Mouse (Mus musculus) c-Kit-positive CD71-positive TER-119-positive erythroid progenitor cells, embryonic 14.5 days (primary cell): ENCODE measurements around the gene Grid2ip.

Experiments
- DNase-seq: peaks from one replicate; pipeline ENCODE4 v3.0.0-alpha.2; 2013; ENCODE audit warnings: low spot score

The Grid2ip gene

GRCm38 (mm10) chr5:143410841-143411395 is 53.8 kb downstream of the Grid2ip start:
- no peak for DNase-seq

GRCm38 (mm10) chr5:143421484-143421883 is 64.3 kb downstream of the Grid2ip start:
- no peak for DNase-seq

- no peak for DNase-seq
Observed at GRCm38 (mm10) chr5:143422990-143423389, 65.9 kb downstream of the Grid2ip start.

- peak; percentile 74 for DNase-seq
Observed at GRCm38 (mm10) chr5:143423899-143424519, 66.9 kb downstream of the Grid2ip start.

- peak; percentile 70 for DNase-seq
Observed at GRCm38 (mm10) chr5:143434421-143434820, 77.3 kb downstream of the Grid2ip start.

- DNase-seq, result no peak
Observed at GRCm38 (mm10) chr5:143441298-143441697, 84.2 kb downstream of the Grid2ip start.

GRCm38 (mm10) chr5:143441753-143442152 is 84.6 kb downstream of the Grid2ip start:
- DNase-seq, result no peak
